Mouse (Mus musculus) kidney, adult 9 months (tissue): ENCODE data around the gene Rsph1.
"Not testable (repeated sequence)": the region's sequence is repeated elsewhere in the genome, so short reads cannot be mapped to it uniquely, and the experiment has no call there.

Experiments used
- DNase-seq: peaks from one replicate; pipeline ENCODE4 v3.0.0; 2022

The Rsph1 gene

DNA sequence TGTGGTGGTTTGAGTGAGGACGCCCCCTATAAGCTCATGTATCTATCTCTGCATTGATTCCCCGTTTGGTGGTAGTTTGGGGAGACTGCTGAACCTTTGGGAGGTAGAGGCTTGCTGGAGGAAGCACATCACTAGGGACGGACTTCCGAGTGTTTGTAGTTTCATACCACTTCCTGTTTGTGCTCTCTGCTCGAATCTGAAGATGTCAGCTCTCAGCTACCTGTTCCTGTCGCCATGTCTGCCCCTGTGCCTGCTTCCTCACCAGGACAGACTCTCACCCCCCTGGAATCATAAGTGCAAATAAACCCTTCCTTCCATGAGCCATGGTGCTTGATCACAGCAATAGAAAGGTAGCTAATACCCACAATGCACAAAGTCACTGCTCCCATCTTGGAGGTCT is 2.0 kb downstream of the Rsph1 start:
- DNase-seq, result no peak

DNA sequence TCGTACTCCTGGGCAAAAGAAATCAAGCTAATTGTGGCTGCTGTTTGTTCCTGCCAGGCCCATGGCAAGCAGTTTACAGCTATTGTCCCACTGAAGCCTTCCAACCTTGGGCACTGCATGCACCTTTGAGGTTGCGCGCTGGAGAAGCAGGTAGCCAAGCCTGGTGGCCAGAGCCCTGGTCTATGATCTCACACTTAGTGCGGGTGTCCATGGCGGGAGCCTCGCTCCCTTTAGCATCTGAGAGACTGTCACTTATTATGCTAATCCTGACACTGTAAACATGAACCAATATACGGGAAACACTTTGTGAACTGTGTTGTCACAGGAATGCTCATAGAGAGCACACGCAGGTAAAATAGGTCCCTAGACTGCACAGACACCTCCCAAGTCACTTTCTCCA is 3.6 kb downstream of the Rsph1 start:
- DNase-seq, result no peak

DNA sequence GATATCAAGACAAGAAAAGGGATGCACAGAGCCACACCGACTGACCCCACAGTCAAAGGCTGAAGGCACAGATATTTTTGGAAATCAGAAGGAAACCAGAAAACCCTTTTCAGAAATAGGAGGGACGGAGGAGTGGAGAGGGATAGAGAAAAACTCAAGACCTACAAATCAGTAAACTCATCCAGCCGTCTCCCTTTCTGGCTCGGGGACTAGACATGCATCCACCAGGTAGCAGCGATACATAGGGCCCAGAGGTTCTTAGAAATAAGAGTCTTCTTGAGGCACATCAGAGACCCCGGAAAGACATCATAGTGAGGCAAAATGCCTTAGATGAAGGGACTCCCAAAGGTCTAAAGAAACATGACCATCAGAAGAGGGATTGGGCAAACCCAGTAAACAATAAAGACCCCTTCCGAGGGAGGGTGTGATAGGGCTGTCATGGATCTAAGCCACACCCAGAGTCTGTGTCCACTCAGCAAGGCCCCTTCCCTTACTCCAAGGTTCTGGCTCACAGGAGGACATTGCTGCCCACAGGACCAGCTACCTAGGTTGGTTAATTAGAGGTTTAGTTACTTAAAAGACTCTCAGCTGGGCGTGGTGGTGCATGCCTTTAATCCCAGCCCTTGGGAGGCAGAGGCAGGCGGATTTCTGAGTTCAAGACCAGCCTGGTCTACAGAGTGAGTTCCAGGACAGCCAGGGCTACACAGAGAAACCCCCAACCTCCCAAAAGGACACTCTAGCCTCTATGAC is 4.6 kb downstream of the Rsph1 start:
- DNase-seq, result no peak

DNA sequence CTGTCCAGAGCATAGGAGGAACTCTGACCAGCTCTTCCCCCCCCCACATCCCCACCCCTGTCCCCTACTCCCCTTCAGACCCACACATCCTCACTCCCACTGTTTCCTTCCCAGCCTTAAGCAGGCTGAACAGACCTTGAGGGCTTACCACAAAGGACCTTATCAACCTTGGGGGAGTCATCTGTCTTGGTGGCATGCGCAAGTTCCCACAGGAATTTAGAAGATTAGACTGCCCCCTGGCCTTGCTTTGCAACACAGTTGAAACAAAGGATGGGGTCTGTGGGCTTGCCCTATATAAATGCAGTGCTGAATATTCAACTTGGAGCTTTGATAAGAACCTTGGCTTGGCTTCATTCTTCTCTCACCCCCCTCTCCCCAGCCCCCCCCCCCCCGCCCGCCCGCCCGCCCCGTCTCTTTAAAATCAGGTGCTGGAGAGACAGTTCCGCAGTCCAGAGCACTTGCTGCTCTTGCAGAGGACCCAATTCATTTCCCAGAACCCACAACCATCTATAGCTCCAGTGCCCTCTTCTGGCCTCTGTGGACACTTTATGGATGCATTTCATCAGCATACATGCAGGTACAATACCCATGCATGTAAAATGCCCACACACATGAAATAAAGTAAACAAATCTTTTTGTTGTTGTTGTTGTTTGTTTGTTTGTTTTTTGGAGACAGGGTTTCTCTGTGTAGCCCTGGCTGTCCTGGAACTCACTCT is 5.9 kb downstream of the Rsph1 start:
- no peak for DNase-seq

DNA sequence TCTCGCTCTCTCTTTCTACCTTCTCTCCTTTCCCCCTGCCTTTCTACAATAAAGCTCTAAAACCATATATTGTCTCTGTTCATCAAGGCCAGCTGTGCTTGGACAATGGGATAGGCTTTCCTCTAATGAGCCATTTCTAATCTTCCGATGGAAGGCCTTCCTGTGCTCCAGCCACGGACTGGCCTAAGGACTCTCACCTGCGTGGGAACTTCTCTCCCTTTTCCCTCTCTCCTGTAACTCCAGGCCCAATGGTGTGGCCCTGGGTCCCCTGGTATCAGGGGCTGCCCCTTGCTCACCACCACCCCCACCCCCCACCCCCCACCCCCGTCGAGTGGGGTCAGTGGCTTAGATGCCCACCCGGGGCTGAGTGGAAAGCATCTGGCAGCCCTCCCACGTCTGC is 6.4 kb downstream of the Rsph1 start:
- DNase-seq, result not testable (repeated sequence)

DNA sequence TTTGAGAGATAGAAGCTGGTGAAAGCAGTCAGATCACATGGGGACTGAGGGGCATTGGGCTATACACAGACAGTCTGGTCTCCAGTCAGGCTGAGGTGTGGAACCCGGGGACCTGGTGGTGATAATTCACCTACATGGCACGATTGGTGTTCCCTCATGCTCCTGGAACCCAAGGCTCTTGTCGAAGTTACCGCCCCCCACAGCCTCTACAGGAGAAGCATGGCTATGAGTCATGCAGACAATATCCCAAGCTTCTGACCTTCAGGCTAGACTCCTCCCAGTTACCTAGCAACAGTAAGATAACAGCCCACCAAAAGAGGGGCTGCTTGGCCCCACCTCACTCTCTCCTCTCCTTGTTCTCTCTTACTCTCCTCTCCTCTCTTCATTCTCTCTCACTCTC is 6.9 kb downstream of the Rsph1 start:
- DNase-seq, result no peak

DNA sequence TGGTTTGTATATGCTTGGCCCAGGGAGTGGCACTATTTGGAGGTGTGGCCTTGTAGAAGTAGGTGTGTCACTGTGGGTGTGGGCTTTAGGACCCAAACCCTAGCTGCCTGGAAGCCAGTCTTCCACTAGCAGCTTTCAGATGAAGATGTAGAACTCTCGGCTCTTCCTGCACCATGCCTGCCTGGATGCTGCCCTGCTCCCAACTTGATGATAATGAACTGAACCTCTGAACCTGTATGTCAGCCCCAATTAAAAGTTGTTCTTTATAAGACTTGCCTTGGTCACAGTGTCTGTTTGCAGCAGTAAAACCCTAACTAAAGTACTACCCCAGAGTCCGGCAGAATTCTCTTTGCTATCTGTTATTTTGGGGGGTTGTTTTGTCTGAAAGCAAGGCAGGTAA is 7.4 kb downstream of the Rsph1 start:
- no peak for DNase-seq

DNA sequence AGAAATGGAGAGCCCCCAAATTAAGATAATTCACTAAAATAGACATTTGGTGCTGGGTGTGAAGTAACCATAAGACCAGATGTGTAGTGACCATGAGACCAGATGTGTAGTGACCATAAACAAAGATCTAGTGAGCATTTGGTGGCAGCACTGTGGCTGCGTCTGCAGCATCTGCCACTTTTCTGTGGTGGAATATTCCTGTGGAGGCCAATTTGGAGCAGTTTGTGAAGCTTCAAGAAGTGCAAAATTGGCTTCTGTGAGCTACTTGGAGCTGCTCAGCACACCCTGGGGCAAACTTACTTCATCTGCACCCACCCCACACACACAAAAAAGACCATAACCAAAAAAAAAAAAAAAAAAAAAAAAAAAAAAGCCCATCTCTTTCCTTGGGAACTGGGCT is 9.2 kb downstream of the Rsph1 start:
- no peak for DNase-seq

DNA sequence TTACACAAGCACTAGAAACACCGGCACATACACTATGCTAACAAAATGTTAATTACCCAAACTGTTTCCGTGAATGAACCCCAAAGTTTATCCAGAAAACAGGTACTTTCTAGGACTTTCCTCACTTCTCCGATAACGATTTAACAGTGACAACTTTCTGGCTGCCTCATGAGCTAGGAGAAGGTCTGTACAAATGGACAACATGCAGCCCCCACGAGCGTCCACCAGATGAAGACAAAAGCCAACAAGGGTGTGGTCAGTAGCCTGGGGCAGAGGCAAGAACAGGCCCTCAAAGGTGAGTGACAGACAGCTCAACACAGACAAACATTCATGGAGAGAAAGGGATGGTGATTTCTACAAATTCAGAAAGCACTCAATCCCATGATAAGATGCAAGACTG is 9.6 kb downstream of the Rsph1 start:
- DNase-seq, result no peak

DNA sequence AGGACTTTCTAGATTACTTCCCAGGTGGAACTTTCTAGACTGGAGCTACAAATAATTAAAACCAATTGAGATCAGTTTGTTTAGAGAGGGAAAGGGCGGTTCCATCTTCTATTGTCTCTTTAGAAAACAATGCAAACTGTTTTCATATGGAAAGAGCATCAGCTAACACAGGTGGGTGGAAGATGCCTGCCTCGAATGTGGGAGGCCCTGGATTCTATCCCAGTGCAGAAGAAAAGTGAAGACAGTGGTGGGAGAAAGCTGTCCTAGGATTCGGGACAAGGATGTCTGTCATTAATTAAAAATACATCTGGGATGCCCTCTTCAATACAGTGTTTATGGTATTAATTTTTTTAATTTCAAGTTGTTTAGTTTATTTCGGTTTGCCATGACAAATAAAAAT is 10.0 kb downstream of the Rsph1 start:
- no peak for DNase-seq

DNA sequence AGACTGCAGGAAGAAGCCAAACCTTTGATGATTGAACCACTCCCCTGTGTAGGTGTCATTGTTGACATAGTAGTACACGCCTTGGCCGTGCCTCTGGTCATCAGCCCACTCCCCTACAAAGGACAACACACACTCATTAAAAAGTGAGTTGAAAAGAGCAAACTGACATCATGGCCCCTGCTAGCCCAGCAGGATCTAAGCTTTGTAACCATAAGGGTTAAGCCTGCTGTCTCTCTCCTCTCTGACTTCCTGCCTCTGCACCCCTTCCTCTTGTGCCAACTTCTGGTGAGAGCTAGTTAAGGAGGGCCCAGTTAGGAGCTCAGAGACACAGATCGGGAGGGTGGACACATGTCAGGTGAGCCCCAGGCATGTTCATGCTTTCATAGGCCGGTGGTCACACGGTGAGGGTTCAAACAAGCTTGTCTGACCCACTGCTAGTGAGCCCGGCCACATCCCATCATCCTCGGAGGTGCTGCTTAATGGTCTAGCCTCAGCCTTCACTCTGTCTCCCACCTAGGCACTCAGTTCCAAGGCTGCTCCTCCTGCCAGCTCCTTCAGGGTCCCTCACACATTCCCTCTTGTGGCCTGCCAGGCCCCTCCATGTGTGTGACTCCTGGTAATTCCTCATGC is 10.7 kb downstream of the Rsph1 start:
- DNase-seq, result no peak

DNA sequence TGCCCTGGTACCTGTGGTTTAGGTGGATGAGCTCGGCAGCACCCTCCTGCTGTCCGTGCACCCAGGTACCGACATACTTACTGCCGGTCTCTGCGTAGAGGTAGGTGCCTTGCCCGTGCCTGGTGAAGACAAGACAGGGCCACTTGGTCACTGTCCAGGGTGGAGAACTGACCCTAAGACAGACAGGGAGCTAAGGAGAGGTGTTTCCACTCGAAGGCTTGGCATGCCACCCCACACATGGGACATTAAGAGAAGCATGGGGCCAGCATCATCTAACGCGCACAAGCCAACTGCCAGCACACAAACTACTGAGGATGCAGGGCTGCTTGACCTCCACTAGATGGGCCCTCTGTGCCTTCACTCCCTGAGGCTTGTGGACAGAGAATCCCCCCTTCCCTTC is 11.4 kb downstream of the Rsph1 start:
- DNase-seq, result no peak

DNA sequence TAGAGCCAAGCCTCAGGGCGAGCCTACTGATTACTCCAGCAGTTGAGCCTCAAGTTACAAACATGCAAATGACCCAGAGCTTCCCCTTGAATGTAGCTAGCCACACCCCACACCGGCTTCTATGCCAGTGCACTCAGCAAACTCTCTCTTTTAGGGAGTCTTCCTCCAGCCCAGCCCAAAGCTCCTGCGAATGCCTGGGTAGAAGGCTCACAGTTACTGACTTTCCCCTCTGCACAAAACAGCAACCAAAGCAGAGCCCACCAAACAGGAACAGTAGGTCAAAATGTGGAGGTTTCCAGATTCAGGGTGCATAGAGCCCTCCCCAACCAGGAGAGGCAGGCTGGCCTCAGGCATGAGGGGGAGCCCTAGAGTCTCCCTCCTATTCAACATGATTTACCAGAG is 12.0 kb downstream of the Rsph1 start:
- DNase-seq, result no peak

DNA sequence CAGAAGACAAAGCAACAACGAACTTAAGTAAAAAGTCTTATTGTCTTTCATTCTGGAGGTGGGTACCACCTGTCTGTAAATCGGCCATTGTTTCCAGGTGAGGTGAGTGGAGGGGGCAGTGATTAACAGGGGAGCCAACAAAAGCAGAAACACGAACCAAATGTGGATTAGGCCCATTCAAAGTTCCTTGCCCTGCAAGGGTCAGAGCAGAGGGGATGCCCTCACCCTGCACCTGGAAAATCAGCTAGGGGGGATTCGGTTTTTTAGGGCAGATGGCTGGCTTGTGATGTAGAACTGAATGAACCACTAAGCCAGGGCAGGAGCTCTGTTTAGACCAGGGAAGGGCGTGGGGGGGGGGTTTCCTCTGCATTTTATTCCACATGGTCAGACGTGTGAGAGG is 12.8 kb downstream of the Rsph1 start:
- no peak for DNase-seq

DNA sequence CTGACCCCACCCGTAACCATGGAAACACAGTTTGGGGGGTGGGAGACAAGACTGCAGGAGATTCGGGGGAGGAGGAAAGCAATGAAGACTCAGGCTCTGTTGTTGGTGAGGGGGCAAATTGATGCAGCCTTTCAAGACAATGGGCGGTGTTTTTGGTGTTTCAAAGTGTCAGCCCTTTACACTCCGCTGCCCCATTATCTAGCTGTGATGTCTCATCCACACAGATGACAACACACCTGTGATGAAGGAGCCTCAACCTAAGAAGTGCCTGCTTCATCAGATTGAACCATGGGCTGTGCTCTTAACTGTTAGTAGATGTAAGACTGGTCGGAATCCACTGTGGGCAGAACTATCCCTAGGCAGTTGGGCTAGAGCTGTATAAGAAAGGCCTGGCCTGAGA is 13.4 kb downstream of the Rsph1 start:
- no peak for DNase-seq

DNA sequence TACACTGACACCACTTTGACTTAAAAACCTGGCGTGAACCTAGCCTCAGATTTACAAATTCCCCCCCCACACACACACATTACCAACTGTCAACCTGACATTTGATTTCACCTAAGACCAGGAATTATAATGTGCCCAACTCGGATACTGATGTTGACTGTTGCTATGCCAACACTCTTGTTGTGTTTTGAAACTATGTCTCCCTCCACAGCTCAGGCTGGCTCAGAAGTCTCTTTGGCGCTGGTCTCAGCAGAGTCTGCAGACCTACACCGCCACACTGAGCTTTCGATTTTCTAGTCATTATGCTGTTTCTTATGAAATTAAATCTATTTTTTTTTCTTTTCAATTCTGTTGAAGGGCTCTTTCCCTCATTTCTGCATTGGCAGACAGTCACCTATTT is 14.5 kb downstream of the Rsph1 start:
- no peak for DNase-seq

DNA sequence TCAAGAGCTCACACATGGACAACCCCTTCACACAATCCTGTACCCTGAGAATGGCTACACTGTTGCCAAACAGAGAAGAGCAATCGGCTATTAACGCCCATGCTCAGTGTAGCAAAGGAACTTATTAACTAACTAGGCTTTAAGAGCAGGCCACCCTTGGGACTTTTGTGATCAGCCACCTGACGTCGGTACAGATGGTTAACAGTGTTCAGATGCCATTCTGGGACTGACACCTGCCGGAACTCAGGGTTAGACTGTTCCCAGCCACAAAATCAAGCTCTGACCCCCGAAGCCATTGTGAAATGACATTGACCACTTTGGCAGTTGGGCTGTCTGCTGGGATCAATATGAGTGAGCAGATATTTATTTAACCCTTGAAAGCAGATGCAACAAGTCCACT is 15.8 kb downstream of the Rsph1 start:
- peak; percentile 70 for DNase-seq

DNA sequence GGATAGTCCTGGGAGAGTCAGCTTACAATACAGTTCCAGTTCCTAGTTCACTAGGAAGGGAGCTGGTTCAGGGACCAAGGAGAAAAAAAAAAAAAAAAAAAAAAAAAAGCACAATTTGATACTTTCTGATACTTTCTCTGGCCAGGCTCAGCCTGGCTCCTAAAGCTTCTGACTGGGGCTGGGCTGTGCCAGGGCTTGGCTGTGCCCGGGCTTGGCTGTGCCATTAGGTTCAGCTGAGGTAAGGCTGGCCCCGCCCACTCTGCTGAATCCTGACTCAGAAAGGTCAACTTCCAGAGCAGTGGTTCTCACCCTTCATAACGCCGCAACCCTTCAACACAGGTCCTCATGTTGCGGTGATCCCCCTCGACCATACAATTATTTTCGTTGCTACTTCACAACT is 16.8 kb downstream of the Rsph1 start:
- DNase-seq, result peak; percentile 94

DNA sequence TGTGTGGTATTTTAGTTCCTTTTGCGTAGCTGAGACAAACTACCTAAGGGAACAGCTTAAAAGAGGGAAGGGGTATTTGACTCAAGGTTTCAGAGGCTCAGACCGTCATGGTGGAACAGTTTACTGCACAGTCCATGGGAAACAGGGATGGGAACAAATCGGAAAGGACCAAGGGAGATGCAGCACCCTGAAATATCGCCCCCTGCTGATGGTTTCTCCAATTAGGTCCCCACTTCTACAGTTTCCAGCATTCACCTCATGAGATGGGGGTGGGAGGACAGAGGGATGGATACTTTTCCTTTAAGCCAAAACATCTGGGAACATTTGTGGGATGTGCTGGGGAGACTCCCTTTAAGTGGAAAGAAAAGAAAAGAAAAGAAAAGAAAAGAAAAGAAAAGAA is 17.4 kb downstream of the Rsph1 start:
- no peak for DNase-seq

DNA sequence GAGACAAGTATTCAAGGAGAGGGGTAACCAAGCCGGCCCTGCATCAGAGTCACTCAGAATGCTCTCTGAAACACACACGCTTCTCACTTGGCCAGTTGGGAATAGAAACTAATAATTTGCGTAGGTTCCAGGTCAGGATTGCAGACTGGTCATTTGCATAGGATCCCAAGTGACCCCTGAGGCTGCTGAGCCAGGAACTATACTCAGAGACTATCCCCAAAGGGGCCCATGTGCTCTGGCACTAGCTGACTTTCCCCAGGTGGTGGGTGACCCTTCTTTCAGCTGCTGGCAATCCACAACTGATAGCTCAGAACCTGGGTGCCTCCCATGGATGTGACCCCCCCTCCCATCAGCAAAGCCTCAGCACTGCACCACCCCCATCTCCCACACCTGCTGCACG is 18.0 kb downstream of the Rsph1 start:
- no peak for DNase-seq

DNA sequence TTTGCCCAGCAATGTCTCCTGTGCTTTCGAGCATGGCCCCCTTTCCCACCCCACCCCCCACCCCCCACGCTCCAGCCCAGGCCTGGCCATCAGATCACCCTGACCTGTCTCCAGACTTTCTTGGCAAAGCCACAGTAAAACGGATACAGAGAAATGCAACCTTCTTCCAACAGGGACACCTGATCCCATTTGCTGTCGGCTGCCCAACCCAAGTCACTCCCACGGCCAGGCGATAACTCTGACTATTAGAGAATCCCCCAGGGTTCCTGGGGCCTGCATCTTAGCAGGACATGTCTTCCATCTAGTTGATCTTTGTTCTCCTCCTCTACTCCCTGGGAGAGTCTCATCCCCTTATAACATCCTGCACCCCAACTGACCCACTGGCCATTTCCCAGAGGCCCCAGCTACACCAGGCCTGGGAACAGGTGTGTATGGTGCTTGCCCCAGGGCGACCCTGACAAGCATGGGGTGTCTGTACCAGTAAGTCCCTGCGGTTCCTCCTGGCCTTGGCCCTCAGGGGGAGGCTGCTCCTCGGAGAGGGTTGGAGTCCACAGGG is 18.8 kb downstream of the Rsph1 start:
- no peak for DNase-seq

DNA sequence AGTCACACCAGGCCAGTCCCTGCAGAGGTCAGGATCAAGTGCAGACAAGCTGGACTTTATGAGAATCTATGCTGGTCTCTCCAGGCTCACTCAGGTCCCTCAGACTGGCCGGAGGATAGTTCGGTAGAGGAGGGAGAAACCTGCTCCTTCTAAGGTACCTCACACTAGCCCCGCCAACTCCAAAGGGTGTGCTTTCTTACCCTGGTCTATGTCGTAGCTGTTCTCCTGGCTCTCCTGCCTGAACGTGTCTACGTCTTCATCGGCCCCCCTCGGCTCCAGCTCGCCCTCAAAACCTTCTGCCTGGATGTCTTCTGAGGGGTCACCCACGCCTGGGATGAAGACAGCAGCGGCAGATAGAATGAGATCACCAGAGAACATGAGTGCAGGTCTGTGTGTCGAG is 19.3 kb downstream of the Rsph1 start:
- no peak for DNase-seq

DNA sequence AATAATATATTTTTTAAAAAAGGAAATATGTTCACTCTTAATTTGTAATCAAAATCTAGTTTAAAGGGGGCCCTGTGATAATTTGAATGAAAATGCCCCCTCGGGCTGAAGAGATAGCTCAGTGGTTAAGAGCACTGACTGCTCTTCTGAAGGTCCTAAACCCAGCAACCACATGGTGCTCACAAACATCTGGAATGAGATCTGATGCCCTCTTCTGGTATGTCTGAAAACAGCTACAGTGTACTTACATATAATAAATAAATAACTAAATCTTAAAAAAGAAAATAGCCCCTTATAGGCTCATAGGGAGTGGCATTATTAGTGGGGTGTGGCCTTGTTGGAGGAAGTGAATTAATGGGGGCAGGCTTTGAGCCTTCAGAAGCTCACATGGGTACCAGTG is 20.0 kb downstream of the Rsph1 start:
- no peak for DNase-seq

DNA sequence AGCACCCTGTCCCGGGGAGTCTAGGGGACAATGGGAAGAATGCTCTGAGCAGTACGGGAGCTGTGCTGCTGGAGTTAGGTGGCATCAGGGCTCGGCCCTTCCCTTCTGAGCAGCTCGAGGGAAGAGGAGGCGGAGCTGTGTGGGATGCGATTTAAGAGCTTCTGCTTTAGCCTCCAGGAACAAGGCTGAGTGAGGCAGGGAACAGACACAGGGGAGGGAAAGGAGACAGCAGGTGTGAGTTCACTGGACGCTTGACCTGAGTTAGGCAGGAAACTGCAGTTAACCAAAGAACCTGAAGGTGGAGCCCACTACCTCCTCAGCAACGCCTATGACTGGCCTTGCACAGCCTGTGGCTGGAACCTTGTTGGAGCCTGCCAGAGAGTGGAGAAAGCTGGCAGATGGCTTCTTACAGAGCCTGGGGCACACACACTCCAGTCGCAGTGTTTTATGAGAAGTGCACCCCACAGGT is 22.7 kb downstream of the Rsph1 start:
- peak; percentile 90 for DNase-seq
